Mouse (Mus musculus): ENCODE data around the gene C2cd5. TPM values are rescaled to one million over a fixed set of nuclear protein-coding genes. Genes with fewer than 3 reads are reported as not detected.

C2cd5 gene
- total and polyA plus RNA-seq, 3 experiments = 16.8 to 149 (median 49.8) TPM

DNA sequence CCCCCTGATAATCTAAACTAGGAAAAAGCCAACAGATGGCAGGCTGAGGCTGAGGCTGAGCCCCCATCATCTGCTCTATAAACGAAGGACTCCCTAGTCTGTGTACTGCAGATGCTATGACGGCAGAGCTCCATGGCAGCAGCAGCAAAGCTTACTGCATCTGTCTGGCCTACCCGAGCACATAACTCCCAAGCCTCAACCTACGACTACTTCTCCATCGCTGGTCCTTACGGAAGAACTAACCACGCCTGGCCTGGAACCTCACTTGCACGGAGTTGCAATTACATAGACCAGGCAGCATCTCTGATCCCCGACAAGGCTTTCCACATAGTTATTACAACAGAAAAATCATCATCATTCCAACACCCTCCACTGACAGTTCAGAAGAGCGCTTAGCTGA is 23.5 kb downstream of the C2cd5 start:
- ATAC-seq (ENCODE audit: extremely low read depth, insufficient number of reproducible peaks, low FRiP score, poor library complexity, severe bottlenecking) (no peak), DNase-seq (ENCODE audit: low spot score) (no peak)
- H3K36me3 ChIP-seq (replicated peaks) = peaks cover 71% of the 10 kb centered on the region
- no peaks in the 10 kb centered on the region for H3K9me3 ChIP-seq (replicated peaks)
- no peak for TF ChIP-seq CTCF (IDR thresholded peaks at IDR 0.05; ENCODE audit: low read depth, low read length)
- no peak for TF ChIP-seq GATA1 (IDR thresholded peaks at IDR 0.05; ENCODE audit: borderline replicate concordance, low read length)
- TF ChIP-seq TAL1 (conservative IDR thresholded peaks at IDR 0.05; ENCODE audit: low read depth, low read length) = no peak
- TF ChIP-seq POLR2AphosphoS5 (IDR thresholded peaks at IDR 0.05; ENCODE audit: insufficient replicate concordance, low read depth, low read length) = no peak
- peaks cover 11% of the 10 kb centered on the region for H3K4me1 ChIP-seq (ENCODE audit: insufficient read depth, low read depth, low read length)
- no peaks in the 10 kb centered on the region for H3K27me3 ChIP-seq (ENCODE audit: insufficient read depth, low read length)
- H3K4me3 ChIP-seq (ENCODE audit: low read depth, low read length) = no peak overlapping the region

DNA sequence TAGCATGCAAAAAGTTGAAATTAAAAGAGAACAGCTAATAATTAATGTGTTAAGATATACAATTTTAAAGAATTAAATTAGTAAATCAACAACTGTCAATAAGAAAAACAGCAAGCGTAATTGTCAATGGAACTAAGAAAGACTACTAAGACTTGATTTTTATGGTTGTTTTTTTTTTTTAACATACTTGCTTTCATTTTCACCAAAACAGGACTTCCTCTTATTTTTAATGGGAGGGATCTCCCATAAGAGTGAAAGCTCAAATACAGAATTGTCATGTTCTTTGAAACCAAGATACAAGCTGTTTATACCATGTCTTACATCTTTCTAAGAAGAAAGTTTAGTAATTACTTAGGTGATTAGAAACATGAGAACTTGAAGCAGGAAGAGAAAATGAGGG is 26.0 kb downstream of the C2cd5 start:
- H3K4me3 ChIP-seq (ENCODE audit: low read depth, low read length) = no peak overlapping the region
- peaks cover 12% of the 10 kb centered on the region for H3K4me1 ChIP-seq (ENCODE audit: insufficient read depth, low read depth, low read length)
- DNase-seq (ENCODE audit: low spot score) = no peak
- no peaks in the 10 kb centered on the region for H3K27me3 ChIP-seq (ENCODE audit: insufficient read depth, low read length)
- TF ChIP-seq POLR2AphosphoS5 (IDR thresholded peaks at IDR 0.05; ENCODE audit: insufficient replicate concordance, low read depth, low read length) = no peak
- TF ChIP-seq GATA2 (IDR thresholded peaks at IDR 0.05; ENCODE audit: borderline replicate concordance, low read depth, low read length) = no peak
- no peak for TF ChIP-seq CTCF (IDR thresholded peaks at IDR 0.05; ENCODE audit: low read depth, low read length)
- TF ChIP-seq GATA1 (IDR thresholded peaks at IDR 0.05; ENCODE audit: borderline replicate concordance, low read length) = no peak
- H3K36me3 ChIP-seq (replicated peaks) = peaks cover 68% of the 10 kb centered on the region
- no peaks in the 10 kb centered on the region for H3K9me3 ChIP-seq (replicated peaks)
- ATAC-seq (ENCODE audit: extremely low read depth, insufficient number of reproducible peaks, low FRiP score, poor library complexity, severe bottlenecking) = no peak

DNA sequence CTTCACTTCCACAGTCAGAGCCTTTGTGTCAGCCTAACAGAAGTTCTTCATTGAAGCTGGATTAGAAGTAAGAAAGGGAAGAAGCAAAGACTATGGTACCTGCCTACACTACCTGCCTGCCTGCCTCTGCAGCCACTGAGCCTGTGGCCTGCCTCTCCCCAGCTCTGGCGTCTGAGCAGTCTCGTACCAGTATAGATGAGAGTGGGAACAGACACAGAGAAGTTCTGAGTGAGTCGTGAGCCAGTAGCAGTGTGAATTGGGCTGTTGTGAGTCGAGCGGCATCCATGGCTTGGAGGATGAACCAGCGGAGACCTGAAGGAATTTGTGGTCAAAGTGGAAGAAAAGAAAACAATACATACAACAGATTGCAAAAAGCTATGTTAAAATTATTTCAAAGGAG is 26.5 kb downstream of the C2cd5 start:
- Histone ChIP-seq H3K9me3 (replicated peaks) (no peaks in the 10 kb centered on the region), H3K4me3 (ENCODE audit: low read depth, low read length) (no peak overlapping the region), H3K27me3 (ENCODE audit: insufficient read depth, low read length) (no peaks in the 10 kb centered on the region), H3K36me3 (replicated peaks) (peaks cover 66% of the 10 kb centered on the region), H3K4me1 (ENCODE audit: insufficient read depth, low read depth, low read length) (peaks cover 17% of the 10 kb centered on the region)
- no peak for ATAC-seq (ENCODE audit: extremely low read depth, insufficient number of reproducible peaks, low FRiP score, poor library complexity, severe bottlenecking)
- DNase-seq (ENCODE audit: low spot score) = no peak
- TF ChIP-seq GATA1 (IDR thresholded peaks at IDR 0.05; ENCODE audit: borderline replicate concordance, low read length) = no peak
- no peak for TF ChIP-seq POLR2AphosphoS5 (IDR thresholded peaks at IDR 0.05; ENCODE audit: insufficient replicate concordance, low read depth, low read length)
- TF ChIP-seq CTCF (IDR thresholded peaks at IDR 0.05; ENCODE audit: low read depth, low read length) = no peak
- no peak for TF ChIP-seq TAL1 (conservative IDR thresholded peaks at IDR 0.05; ENCODE audit: low read depth, low read length)

DNA sequence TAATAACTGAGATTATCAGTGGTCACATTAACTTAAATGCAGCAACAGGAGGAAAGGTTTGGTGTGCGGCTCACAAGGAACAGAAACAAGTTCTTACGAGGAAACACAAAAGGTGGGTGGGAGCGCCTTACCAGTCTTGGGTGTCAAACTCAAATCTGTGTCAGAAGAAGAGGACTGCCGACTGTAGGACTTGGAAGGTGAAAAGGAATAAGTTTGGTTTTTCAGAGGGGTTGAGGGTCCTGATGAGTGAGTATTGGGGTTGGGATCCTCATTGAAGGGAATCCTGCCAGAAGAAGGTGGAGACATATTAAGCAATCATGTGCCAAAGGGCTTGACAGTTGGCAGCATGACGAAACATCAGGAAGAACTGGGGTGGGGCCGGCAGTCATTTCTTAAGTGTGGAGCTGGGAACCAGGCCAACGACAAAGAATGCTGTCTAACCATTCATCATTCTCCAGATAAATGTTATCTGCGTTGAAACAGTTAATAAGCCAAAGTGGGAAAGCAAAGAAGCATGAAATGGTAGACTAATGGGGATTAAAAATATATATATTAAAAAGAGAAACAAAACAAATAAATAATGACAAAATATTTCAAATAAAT is 27.4 kb downstream of the C2cd5 start:
- no peak for ATAC-seq (ENCODE audit: extremely low read depth, insufficient number of reproducible peaks, low FRiP score, poor library complexity, severe bottlenecking)
- H3K27me3 ChIP-seq (ENCODE audit: insufficient read depth, low read length) = no peaks in the 10 kb centered on the region
- H3K9me3 ChIP-seq (replicated peaks) = no peaks in the 10 kb centered on the region
- no peak overlapping the region for H3K4me3 ChIP-seq (ENCODE audit: low read depth, low read length)
- H3K4me1 ChIP-seq (ENCODE audit: insufficient read depth, low read depth, low read length) = peaks cover 26% of the 10 kb centered on the region
- TF ChIP-seq TAL1 (conservative IDR thresholded peaks at IDR 0.05; ENCODE audit: low read depth, low read length) (no peak), POLR2AphosphoS5 (IDR thresholded peaks at IDR 0.05; ENCODE audit: insufficient replicate concordance, low read depth, low read length) (no peak)
- H3K36me3 ChIP-seq (replicated peaks) = peaks cover 58% of the 10 kb centered on the region
- no peak for DNase-seq (ENCODE audit: low spot score)

DNA sequence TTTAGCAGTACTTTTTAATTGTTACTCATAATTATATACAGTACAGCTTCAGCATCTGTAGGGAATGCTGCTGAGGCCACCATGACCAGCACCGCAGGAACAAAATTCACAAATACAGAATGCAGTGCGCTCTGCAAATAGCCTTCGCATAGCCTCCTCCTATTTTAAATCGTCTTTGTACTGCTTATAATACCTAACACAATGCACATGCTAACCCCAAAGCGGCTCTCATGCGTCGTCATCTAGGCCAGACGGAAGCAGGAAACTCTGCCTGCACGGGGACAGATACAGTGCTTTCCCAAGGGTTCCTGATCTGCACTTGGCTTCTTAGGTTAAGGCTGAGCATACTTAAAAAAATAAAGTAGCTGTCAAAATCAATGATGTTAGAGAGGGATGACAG is 29.2 kb downstream of the C2cd5 start:
- ATAC-seq (ENCODE audit: extremely low read depth, insufficient number of reproducible peaks, low FRiP score, poor library complexity, severe bottlenecking) = no peak
- Histone ChIP-seq H3K4me1 (ENCODE audit: insufficient read depth, low read depth, low read length) (peaks cover 38% of the 10 kb centered on the region), H3K27me3 (ENCODE audit: insufficient read depth, low read length) (no peaks in the 10 kb centered on the region), H3K36me3 (replicated peaks) (peaks cover 49% of the 10 kb centered on the region), H3K9me3 (replicated peaks) (no peaks in the 10 kb centered on the region), H3K4me3 (ENCODE audit: low read depth, low read length) (no peak overlapping the region)
- TF ChIP-seq GATA1 (IDR thresholded peaks at IDR 0.05; ENCODE audit: borderline replicate concordance, low read length) (no peak), GATA2 (IDR thresholded peaks at IDR 0.05; ENCODE audit: borderline replicate concordance, low read depth, low read length) (no peak), POLR2AphosphoS5 (IDR thresholded peaks at IDR 0.05; ENCODE audit: insufficient replicate concordance, low read depth, low read length) (no peak), TAL1 (conservative IDR thresholded peaks at IDR 0.05; ENCODE audit: low read depth, low read length) (no peak), CTCF (IDR thresholded peaks at IDR 0.05; ENCODE audit: low read depth, low read length) (no peak)
- no peak for DNase-seq (ENCODE audit: low spot score)

DNA sequence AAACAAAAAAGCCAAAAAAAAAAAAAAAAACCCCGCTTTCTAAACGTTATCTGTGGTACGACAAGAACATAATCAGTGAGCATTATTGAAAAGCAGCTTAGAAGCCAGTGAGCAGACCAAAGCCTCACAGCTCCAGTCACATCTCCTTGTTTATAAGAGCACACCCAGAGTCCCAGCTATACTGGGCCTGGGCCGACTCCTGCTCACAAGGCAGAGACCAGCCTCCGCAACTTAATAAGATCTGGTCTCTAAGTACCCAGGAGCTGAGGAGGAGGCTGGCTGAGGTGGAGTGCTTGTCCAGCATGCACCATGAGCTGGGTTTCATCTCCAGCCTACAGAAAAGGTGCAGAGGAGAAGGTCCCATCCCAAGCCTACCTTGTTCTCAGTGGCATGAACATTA is 29.9 kb downstream of the C2cd5 start:
- Histone ChIP-seq H3K27me3 (ENCODE audit: insufficient read depth, low read length) (no peaks in the 10 kb centered on the region), H3K36me3 (replicated peaks) (peaks cover 48% of the 10 kb centered on the region), H3K4me1 (ENCODE audit: insufficient read depth, low read depth, low read length) (peaks cover 45% of the 10 kb centered on the region), H3K9me3 (replicated peaks) (no peaks in the 10 kb centered on the region), H3K4me3 (ENCODE audit: low read depth, low read length) (no peak overlapping the region)
- no peak for DNase-seq (ENCODE audit: low spot score)
- ATAC-seq (ENCODE audit: extremely low read depth, insufficient number of reproducible peaks, low FRiP score, poor library complexity, severe bottlenecking) = no peak
- TF ChIP-seq POLR2AphosphoS5 (IDR thresholded peaks at IDR 0.05; ENCODE audit: insufficient replicate concordance, low read depth, low read length) = no peak
- TF ChIP-seq GATA1 (IDR thresholded peaks at IDR 0.05; ENCODE audit: borderline replicate concordance, low read length) = no peak
- TF ChIP-seq TAL1 (conservative IDR thresholded peaks at IDR 0.05; ENCODE audit: low read depth, low read length) = no peak
- TF ChIP-seq GATA2 (IDR thresholded peaks at IDR 0.05; ENCODE audit: borderline replicate concordance, low read depth, low read length) = no peak
- no peak for TF ChIP-seq CTCF (IDR thresholded peaks at IDR 0.05; ENCODE audit: low read depth, low read length)

DNA sequence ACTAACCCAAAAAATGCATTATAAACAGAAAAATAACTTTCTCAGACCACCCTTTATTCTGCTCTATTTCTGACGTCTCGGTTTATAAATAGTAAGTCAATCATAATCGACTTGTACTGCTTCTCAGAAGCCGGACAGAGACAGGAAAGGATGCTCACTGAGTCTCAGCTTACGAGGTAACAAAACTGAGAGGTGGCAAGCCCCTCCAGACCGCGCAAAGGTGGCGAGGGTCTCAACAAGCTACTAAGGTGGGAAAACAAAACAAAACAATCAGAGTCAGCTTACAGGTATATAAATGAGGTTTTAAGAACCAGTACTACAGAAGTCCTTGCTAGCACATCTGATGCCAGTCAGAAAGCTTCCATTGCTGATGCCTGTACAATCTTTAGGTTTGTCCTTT is 30.3 kb downstream of the C2cd5 start:
- H3K4me1 ChIP-seq (ENCODE audit: insufficient read depth, low read depth, low read length) = peaks cover 46% of the 10 kb centered on the region
- peaks cover 46% of the 10 kb centered on the region for H3K36me3 ChIP-seq (replicated peaks)
- TF ChIP-seq GATA2 (IDR thresholded peaks at IDR 0.05; ENCODE audit: borderline replicate concordance, low read depth, low read length) = no peak
- TF ChIP-seq POLR2AphosphoS5 (IDR thresholded peaks at IDR 0.05; ENCODE audit: insufficient replicate concordance, low read depth, low read length) = no peak
- no peak for TF ChIP-seq GATA1 (IDR thresholded peaks at IDR 0.05; ENCODE audit: borderline replicate concordance, low read length)
- TF ChIP-seq CTCF (IDR thresholded peaks at IDR 0.05; ENCODE audit: low read depth, low read length) = no peak
- TF ChIP-seq TAL1 (conservative IDR thresholded peaks at IDR 0.05; ENCODE audit: low read depth, low read length) = no peak
- ATAC-seq (ENCODE audit: extremely low read depth, insufficient number of reproducible peaks, low FRiP score, poor library complexity, severe bottlenecking) = no peak
- H3K4me3 ChIP-seq (ENCODE audit: low read depth, low read length) = no peak overlapping the region
- DNase-seq (ENCODE audit: low spot score) = no peak
- H3K27me3 ChIP-seq (ENCODE audit: insufficient read depth, low read length) = no peaks in the 10 kb centered on the region
- no peaks in the 10 kb centered on the region for H3K9me3 ChIP-seq (replicated peaks)
